Mouse (Mus musculus) limb, embryonic 15.5 days (tissue): ENCODE measurements around the gene Cdr2l. TPM values are rescaled to one million over a fixed set of nuclear protein-coding genes. Genes with fewer than 3 reads are reported as not detected.
"Not testable (repeated sequence)": the region's sequence is repeated elsewhere in the genome, so short reads cannot be mapped to it uniquely, and the experiment has no call there.

Experiments
- ATAC-seq: fragments of 200-750 bp; cut with Nextera tagmentation; 2 replicates; pipeline ENCODE4 v1.8.0; 2017; ENCODE audit warnings: low read depth, moderate TSS enrichment; ENCODE audit not compliant: insufficient number of reproducible peaks, low FRiP score, low TSS enrichment
- H3K27ac ChIP-seq: fragments of 300-500 bp; sonication (generic); 2 replicates; pipeline ENCODE4 v1.5.1; 2015; ENCODE audit warnings: moderate library complexity, mild to moderate bottlenecking, inconsistent platforms
- H3K27me3 ChIP-seq: fragments of 300-500 bp; sonication (generic); 2 replicates; pipeline ENCODE4 v1.6.1; 2015; ENCODE audit warnings: inconsistent platforms
- H3K36me3 ChIP-seq: fragments of 300-500 bp; sonication (generic); 2 replicates; pipeline ENCODE4 v1.6.1; 2015; ENCODE audit warnings: inconsistent platforms
- H3K4me1 ChIP-seq: fragments of 300-500 bp; sonication (generic); 2 replicates; pipeline ENCODE4 v1.6.1; 2015; ENCODE audit warnings: inconsistent platforms
- H3K4me2 ChIP-seq: fragments of 300-500 bp; sonication (generic); 2 replicates; pipeline ENCODE4 v1.6.1; 2015; ENCODE audit warnings: mild to moderate bottlenecking, inconsistent platforms
- H3K4me3 ChIP-seq: fragments of 300-500 bp; sonication (generic); 2 replicates; pipeline ENCODE4 v1.5.1; 2015; ENCODE audit warnings: mild to moderate bottlenecking, inconsistent platforms
- H3K9ac ChIP-seq: fragments of 300-500 bp; sonication (generic); 2 replicates; pipeline ENCODE4 v1.6.1; 2015; ENCODE audit warnings: inconsistent platforms
- H3K9me3 ChIP-seq: fragments of 300-500 bp; sonication (generic); 2 replicates; pipeline ENCODE4 v1.6.1; 2016; ENCODE audit warnings: inconsistent platforms
- WGBS: fragments of 180-500 bp; shearing (Covaris S2); methylation state at CpG from one replicate; pipeline ENCODE4 v1.1.7; 2015; 5-methylcytosine and 5-hydroxymethylcytosine counted together
- polyA plus RNA-seq: library from polyadenylated mRNA; unstranded; fragments of >200 nt; fragmentation: Nextera tagmentation; extraction: Ambion mirVana; gene quantifications from 2 replicates; pipeline ENCODE4 v1.2.1, GENCODE M21; 2015

The Cdr2l gene
- polyA plus RNA-seq, 1 experiment from 2014 or later = 10.8 TPM

DNA sequence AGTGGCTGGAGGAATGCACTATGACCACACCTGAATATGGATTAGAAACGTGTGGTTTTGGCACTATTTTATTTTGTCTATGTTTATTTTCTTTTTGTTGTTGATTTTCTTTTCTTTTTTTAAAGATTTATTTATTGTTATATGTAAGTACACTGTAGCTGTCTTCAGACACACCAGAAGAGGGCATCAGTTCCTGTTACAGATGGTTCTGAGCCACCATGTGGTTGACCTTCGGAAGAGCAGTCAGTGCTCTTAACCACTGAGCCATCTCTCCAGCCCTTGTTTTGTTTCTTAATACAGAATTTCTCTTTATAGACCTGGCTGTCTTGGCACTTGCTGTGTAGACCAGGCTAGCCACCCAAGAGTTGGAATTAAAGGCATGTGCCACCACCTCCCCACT is 9.0 kb upstream of the Cdr2l start:
- peaks cover 9% of the 10 kb centered on the region for H3K4me1 ChIP-seq
- H3K27ac ChIP-seq = no peak overlapping the region
- ATAC-seq = no peak
- H3K9me3 ChIP-seq = no peaks in the 10 kb centered on the region
- no peak overlapping the region for H3K9ac ChIP-seq
- 42% methylated on average over 2 of the region's 2 CpGs for WGBS
- peaks cover 79% of the 10 kb centered on the region for H3K27me3 ChIP-seq
- no peak overlapping the region for H3K4me2 ChIP-seq
- no peak overlapping the region for H3K4me3 ChIP-seq
- no peaks in the 10 kb centered on the region for H3K36me3 ChIP-seq

DNA sequence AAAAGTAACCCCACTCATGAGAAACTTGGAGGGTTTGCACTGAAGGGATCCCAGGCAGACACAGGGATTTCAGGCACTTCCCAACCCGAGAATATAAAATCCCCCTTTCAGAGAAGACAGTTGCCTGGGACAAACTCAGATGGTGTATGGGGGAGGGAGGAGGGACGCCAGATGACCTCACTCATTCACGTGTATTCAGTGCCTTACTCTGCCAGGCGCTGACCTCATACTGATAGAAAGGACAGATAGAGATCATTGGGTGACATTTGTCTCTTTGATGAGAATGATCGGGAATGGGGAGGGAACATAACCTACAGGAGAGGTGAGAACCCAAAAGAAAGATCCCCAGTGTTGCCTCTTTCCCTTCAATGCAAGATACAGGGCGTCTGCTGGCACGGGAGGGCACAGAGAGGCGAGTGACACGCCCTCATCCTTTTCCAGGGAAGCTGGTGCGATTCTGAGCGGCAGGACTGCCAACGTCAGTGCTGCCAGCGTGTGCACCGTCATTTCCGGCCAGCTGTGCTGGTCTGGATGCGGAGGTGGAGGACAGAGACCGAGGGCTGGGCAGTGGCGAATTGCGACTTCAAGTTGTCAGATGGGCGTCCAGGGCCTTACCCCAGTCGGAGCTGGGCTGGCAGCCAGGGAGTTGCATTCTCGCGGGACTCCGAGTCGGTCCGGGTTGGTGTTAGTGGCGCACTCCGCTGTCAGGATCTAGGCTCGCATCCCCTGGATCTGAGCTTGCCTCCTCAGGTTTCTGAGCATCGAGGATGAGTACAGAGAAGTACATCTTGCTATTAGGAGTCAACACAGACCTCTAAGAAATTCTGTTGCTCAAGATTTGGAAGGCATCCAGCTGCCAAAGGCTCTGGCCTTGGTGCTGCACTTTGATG is 7.7 kb upstream of the Cdr2l start:
- Histone ChIP-seq H3K4me3 (peak overlapping the region; percentile 35), H3K4me1 (peaks cover 9% of the 10 kb centered on the region), H3K27me3 (peaks cover 69% of the 10 kb centered on the region), H3K36me3 (no peaks in the 10 kb centered on the region), H3K4me2 (peak overlapping the region; percentile 63), H3K27ac (no peak overlapping the region), H3K9me3 (no peaks in the 10 kb centered on the region), H3K9ac (peak overlapping the region; percentile 8; the same call in 1 of the 2 replicates)
- WGBS = 1% methylated on average over 30 of the region's 30 CpGs
- ATAC-seq = no peak

GRCm38 (mm10) chr11:115374695-115375425 is 6.9 kb upstream of the Cdr2l start:
- Histone ChIP-seq H3K4me3 (peak overlapping the region; percentile 35; the same call in 1 of the 2 replicates), H3K9me3 (no peaks in the 10 kb centered on the region), H3K4me1 (peaks cover 9% of the 10 kb centered on the region), H3K27ac (no peak overlapping the region), H3K36me3 (no peaks in the 10 kb centered on the region), H3K4me2 (peak overlapping the region; percentile 63), H3K27me3 (peaks cover 61% of the 10 kb centered on the region), H3K9ac (no peak overlapping the region)
- no peak for ATAC-seq
- WGBS = 61% methylated on average over 12 of the region's 12 CpGs

DNA sequence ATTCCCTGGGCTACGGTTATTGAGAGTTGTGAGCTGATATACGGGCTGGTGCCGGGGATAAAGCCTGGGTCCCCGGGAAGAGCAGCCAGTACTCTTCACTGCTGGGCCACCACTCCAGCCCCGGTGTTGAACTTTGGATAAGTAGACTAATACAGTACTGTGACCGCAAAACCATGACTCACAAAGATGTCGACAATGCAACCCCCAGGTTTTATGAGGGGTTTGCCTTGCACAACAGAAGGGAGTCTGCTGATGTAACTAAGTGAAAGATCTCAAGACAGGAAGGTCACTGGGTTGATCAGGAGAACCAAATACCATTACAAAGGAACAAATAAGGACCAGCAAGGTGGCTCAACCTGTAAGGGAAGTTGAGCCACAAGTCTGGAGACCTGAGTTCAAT is 5.0 kb upstream of the Cdr2l start:
- H3K9ac ChIP-seq = no peak overlapping the region
- H3K36me3 ChIP-seq = no peaks in the 10 kb centered on the region
- H3K4me2 ChIP-seq = no peak overlapping the region
- H3K4me3 ChIP-seq = no peak overlapping the region
- no peaks in the 10 kb centered on the region for H3K9me3 ChIP-seq
- ATAC-seq = no peak
- H3K27ac ChIP-seq = no peak overlapping the region
- peaks cover 42% of the 10 kb centered on the region for H3K27me3 ChIP-seq
- peaks cover 12% of the 10 kb centered on the region for H3K4me1 ChIP-seq
- 52% methylated on average over 7 of the region's 7 CpGs for WGBS

- H3K9me3 ChIP-seq = no peaks in the 10 kb centered on the region
- peaks cover 38% of the 10 kb centered on the region for H3K27me3 ChIP-seq
- no peak overlapping the region for H3K27ac ChIP-seq
- no peak for ATAC-seq
- no peak overlapping the region for H3K9ac ChIP-seq
- H3K4me3 ChIP-seq = no peak overlapping the region
- no peaks in the 10 kb centered on the region for H3K36me3 ChIP-seq
- no peak overlapping the region for H3K4me2 ChIP-seq
- peaks cover 17% of the 10 kb centered on the region for H3K4me1 ChIP-seq
- WGBS = 80% methylated on average over 4 of the region's 4 CpGs
Measured at GRCm38 (mm10) chr11:115377254-115377653, 4.5 kb upstream of the Cdr2l start.

DNA sequence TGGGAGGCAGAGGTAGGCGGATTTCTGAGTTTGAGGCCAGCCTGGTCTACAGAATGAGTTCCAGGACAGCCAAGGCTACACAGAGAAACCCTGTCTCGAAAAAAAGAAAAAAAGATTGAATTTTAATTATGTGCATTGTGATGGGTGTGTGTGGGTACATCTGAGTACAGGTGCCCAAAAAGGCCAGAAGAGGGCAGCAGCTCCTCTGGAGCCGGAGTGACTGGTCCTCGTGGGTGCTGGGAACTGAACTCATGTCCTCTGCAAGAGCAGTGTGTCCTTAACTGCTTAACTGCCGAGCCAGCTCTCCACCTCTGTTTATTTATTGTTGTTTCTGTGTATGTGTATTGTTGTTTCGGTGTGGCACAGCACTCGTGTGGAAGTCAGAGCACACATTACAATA is 3.9 kb upstream of the Cdr2l start:
- Histone ChIP-seq H3K9me3 (no peaks in the 10 kb centered on the region), H3K9ac (no peak overlapping the region), H3K4me2 (no peak overlapping the region), H3K27ac (no peak overlapping the region), H3K4me3 (no peak overlapping the region), H3K27me3 (peaks cover 34% of the 10 kb centered on the region), H3K4me1 (peaks cover 23% of the 10 kb centered on the region), H3K36me3 (no peaks in the 10 kb centered on the region)
- WGBS = 82% methylated on average over 7 of the region's 7 CpGs
- ATAC-seq = no peak

GRCm38 (mm10) chr11:115381276-115381675 is 440 bp upstream of the Cdr2l start:
- Histone ChIP-seq H3K27me3 (no peaks in the 10 kb centered on the region), H3K9me3 (no peaks in the 10 kb centered on the region), H3K4me2 (peak overlapping the region; percentile 81), H3K27ac (peak overlapping the region; percentile 22), H3K9ac (no peak overlapping the region), H3K4me1 (peaks cover 40% of the 10 kb centered on the region), H3K4me3 (peak overlapping the region; percentile 84), H3K36me3 (no peaks in the 10 kb centered on the region)
- 9% methylated on average over 9 of the region's 9 CpGs for WGBS
- no peak for ATAC-seq

DNA sequence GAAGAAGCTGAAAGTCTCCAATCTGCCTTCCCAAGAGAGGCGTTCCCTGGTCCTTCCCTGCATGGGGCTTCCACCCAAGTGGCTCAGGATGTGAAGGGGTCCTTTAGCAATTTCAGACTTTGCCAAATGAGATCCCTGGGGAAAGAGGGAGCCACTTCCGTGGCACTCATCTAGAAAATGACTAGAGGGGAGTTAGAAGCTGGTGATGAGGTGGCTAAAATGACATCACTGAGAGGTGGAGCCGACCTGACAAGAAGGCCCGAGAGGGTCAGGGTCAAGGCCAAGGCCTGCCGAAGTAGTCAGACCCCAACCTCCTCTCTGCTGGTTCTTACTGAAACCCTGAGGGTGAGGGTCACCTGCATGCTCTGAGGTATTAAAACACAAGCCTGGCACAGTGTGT is 1.2 kb downstream of the Cdr2l start:
- Histone ChIP-seq H3K9me3 (no peaks in the 10 kb centered on the region), H3K27ac (peak overlapping the region; percentile 88; the same call in 1 of the 2 replicates), H3K4me3 (peak overlapping the region; percentile 84), H3K4me1 (peaks cover 40% of the 10 kb centered on the region), H3K36me3 (no peaks in the 10 kb centered on the region), H3K9ac (0 out of 2 replicates have a peak overlapping the region, but pooled peaks have one; percentile 1), H3K27me3 (no peaks in the 10 kb centered on the region), H3K4me2 (peak overlapping the region; percentile 81)
- no peak for ATAC-seq
- 19% methylated on average over 5 of the region's 5 CpGs for WGBS

- Histone ChIP-seq H3K36me3 (no peaks in the 10 kb centered on the region), H3K4me1 (peaks cover 40% of the 10 kb centered on the region), H3K9ac (no peak overlapping the region), H3K4me2 (peak overlapping the region; percentile 81), H3K9me3 (no peaks in the 10 kb centered on the region), H3K4me3 (peak overlapping the region; percentile 84; the same call in 1 of the 2 replicates), H3K27ac (no peak overlapping the region), H3K27me3 (no peaks in the 10 kb centered on the region)
- no peak for ATAC-seq
- 42% methylated on average over 16 of the region's 16 CpGs for WGBS
Measured at GRCm38 (mm10) chr11:115383701-115384474, 2.2 kb downstream of the Cdr2l start.

- Histone ChIP-seq H3K36me3 (no peaks in the 10 kb centered on the region), H3K4me2 (no peak overlapping the region), H3K4me3 (no peak overlapping the region), H3K9me3 (no peaks in the 10 kb centered on the region), H3K4me1 (peaks cover 40% of the 10 kb centered on the region), H3K27me3 (no peaks in the 10 kb centered on the region), H3K9ac (no peak overlapping the region), H3K27ac (no peak overlapping the region)
- ATAC-seq = no peak
- WGBS = 72% methylated on average over 5 of the region's 5 CpGs
Measured at GRCm38 (mm10) chr11:115384587-115384986, 2.9 kb downstream of the Cdr2l start.

DNA sequence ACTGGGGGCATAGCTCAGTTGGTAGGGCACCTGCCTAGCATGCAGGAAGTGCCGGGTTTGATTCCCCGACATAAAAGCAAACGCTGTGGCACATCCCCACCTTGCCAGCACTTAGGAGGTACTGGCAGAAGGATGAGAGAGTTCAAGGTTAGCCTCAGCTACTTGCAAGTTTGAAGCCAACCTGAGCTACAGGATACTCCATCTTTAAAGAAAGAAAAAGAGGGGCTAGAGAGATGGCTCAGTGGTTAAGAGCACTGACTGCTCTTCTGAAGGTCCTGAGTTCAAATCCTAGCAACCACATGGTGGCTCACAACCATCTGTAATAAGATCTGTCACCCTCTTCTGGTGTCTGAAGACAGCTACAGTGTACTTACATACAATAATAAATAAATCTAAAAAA is 5.1 kb downstream of the Cdr2l start:
- not testable (repeated sequence) for H3K9me3 ChIP-seq, H3K27ac ChIP-seq, H3K4me3 ChIP-seq, H3K4me2 ChIP-seq, ATAC-seq, H3K9ac ChIP-seq, H3K27me3 ChIP-seq
- Histone ChIP-seq H3K36me3 (peaks cover 17% of the 10 kb centered on the region), H3K4me1 (peaks cover 36% of the 10 kb centered on the region)
- WGBS = 76% methylated on average over 3 of the region's 3 CpGs
